Mouse (Mus musculus) brain, embryonic 14.5 days (tissue): ENCODE measurements around the gene Mt4.

ENCODE experiments used
- CTCF ChIP-seq: fragments of 200-500 bp; IDR thresholded peaks from 2 replicates; pipeline ENCODE4 v1.5.1; 2012; ENCODE audit warnings: inconsistent platforms, mild to moderate bottlenecking, moderate library complexity, borderline replicate concordance; ENCODE audit not compliant: insufficient read depth, insufficient read length; ENCODE audit errors: extremely low read depth
- POLR2A ChIP-seq: fragments of 200-500 bp; IDR thresholded peaks from 2 replicates; pipeline ENCODE4 v1.6.1; 2012; ENCODE audit warnings: mild to moderate bottlenecking, inconsistent platforms, borderline replicate concordance; ENCODE audit not compliant: poor library complexity, insufficient read depth, insufficient read length, severe bottlenecking; ENCODE audit errors: extremely low read depth

DNA sequence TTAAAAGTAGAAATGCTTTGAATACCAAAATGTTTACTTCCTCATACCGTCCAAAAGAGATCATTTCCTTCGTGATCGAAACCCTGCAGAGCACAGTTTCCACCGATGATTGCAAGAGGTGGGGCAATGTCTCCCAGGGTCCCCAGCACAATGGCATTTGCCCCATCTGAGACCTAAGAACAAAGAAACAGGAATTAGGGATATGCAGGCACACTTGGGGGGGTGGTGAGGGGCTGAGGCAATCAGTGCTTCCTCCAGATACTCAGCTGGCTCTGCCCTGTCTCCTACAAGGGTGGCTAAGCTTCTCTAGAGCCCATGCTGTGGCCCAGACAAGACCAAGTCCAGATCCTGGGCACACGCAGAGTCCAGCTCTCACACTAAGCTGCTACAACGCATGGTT, 47.3 kb upstream of the Mt4 start:
- TF ChIP-seq CTCF (no peak), POLR2A (no peak)
